Mouse (Mus musculus): ENCODE results near the gene Tpst2.

DNA sequence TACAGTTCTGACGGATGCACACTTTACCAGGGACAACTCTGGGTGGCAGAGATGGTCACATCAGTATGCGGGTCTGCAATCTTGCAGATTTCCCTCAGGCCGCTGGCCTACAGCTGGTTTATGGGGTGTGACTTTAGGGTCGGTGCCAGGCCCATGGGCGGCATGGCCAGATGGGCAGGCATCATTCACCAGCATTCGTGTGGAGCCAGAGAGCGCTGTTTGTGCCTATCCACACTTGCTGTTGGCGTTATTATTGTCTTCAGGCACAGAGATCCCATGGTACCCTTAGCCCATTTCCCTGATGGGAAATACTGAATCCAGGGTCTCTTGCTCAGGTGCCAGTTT is 14.0 kb downstream of the Tpst2 start:
- no peak for TF ChIP-seq CTCF (IDR thresholded peaks at IDR 0.05; ENCODE audit: low read depth, low read length)
- TF ChIP-seq POLR2A (IDR thresholded peaks at IDR 0.05; ENCODE audit: insufficient read depth, low read length), result no peak

All from ES-Bruce4 (cell line).